Mouse (Mus musculus): ENCODE results near the gene Cryzl1.
"Not testable (repeated sequence)": the region's sequence is repeated elsewhere in the genome, so short reads cannot be mapped to it uniquely, and the experiment has no call there.

Gene Cryzl1

GRCm38 (mm10) chr16:91645995-91646602, 82.7 kb downstream of the Cryzl1 start:
- no peak for DNase-seq (ENCODE audit: low read depth in 1 of 2, low spot score in 2 of 2)

- not testable (repeated sequence) for DNase-seq (ENCODE audit: low read depth in 1 of 2, low spot score in 2 of 2)
Measured at GRCm38 (mm10) chr16:91645420-91645819, 83.4 kb downstream of the Cryzl1 start.

DNA sequence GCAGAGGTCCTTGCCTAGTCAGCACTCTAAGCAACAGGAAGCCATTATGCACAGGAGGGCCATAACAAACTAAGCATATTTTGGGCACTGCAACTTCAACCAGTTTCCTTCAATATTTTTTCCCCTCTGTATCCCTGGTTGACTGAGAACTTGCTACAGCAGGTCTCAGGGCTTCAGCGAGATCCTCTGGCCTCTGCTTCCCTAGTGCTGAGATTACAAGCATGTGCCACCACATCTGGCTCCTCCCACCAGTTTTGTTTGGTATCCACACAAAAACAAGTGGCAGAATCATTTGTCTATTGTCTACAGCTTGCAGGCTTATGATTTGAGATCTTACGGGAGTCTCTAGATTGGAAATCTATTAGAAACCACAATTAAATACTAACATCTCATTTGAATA, 83.9 kb downstream of the Cryzl1 start:
- DNase-seq (ENCODE audit: low read depth in 1 of 2, low spot score in 2 of 2) = no peak

- no peak for DNase-seq (ENCODE audit: low read depth in 1 of 2, low spot score in 2 of 2)
Measured at GRCm38 (mm10) chr16:91640171-91640570, 88.6 kb downstream of the Cryzl1 start.

DNA sequence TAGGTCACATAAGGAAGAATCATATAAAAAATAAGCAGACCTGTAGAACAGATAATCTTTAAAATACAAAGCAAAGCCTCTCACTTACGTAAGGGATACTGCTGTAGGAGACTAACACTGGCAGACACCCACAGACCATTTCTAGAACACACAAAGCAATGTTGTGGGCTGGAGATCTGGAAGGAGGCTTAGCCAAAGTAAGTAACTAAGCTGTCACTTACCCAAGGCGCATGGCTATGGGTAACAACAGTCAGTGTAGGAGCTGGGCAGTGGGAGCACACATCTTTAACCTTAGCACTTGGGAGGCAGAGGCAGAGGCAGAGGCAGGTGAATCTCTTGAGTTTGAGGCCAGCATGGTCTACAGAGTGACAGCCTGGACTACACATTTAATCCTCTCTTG, 89.1 kb downstream of the Cryzl1 start:
- DNase-seq (ENCODE audit: low read depth in 1 of 2, low spot score in 2 of 2) = no peak

All from monocyte, adult 2 months (primary cell).